Mouse (Mus musculus): ENCODE results near the gene Prkar2a. TPM values are rescaled to one million over a fixed set of nuclear protein-coding genes. Genes with fewer than 3 reads are reported as not detected.

Prkar2a gene
- total RNA-seq, 2 experiments from 2014 or later: 129 to 157 TPM

DNA sequence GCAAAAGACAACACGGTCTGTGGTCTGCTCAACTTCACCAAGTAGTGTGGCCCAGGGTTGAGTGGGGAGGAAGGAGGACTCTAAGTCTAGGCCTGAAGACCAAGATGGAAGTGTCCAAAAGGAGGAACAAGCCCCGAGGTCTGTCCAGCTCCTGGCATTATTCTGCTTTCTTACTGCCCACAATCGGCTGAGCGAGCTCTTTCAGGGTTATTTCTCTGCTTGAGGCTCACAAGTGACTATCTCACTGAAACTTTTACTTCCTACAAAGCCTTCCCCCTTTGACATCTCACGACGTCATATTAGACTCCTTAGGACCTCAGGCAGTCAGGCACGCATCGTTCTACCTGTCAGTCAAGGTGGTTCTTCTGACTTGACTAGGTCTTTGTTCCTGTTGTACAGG is 2.3 kb downstream of the Prkar2a start:
- intact Hi-C loops (cut with DNase I): no loop called here
- DNase-seq: no peak

- intact Hi-C loops (cut with DNase I): no loop called here
- peak; percentile 82 for DNase-seq
Observed at GRCm38 (mm10) chr9:108691846-108692225, 2.7 kb downstream of the Prkar2a start.

DNA sequence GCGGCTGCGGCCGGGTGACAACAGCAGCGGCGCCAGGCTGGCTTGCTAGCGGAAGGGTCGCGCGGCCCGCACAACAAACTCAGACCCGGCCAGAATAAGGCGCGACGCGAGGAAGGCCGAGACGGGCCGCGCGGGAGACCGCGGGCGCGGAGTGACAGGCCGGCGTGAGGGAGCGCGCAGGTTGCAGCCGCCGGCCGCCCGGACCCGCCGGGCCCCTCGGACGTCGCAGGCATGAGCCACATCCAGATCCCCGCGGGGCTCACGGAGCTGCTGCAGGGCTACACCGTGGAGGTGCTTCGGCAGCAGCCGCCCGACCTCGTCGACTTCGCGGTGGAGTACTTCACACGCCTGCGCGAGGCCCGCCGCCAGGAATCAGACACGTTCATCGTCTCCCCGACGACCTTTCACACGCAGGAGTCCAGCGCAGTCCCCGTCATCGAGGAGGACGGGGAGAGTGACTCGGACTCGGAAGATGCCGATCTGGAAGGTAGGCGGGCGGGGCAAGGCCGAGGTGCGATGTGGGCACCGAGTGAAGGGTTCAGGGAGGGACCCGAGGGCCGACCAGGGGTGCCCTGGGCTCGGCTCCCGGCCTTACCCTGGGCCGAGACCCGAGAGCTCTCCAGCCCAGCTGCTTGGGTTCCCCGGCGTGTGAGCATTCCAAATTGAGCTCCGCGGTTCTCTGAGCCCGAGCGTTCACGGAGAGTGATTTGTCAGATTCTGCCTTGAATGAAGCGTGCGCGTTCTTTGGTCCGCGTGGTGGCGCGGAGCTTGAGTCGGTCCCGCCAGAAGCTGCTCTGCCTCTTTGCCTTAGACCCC is 3.3 kb downstream of the Prkar2a start:
- peak; percentile 22 to 46 for DNase-seq
- intact Hi-C loops (cut with DNase I): no loop called here

- intact Hi-C loops (cut with DNase I): no loop called here
- no peak for DNase-seq
Observed at GRCm38 (mm10) chr9:108693946-108694345, 4.8 kb downstream of the Prkar2a start.

DNA sequence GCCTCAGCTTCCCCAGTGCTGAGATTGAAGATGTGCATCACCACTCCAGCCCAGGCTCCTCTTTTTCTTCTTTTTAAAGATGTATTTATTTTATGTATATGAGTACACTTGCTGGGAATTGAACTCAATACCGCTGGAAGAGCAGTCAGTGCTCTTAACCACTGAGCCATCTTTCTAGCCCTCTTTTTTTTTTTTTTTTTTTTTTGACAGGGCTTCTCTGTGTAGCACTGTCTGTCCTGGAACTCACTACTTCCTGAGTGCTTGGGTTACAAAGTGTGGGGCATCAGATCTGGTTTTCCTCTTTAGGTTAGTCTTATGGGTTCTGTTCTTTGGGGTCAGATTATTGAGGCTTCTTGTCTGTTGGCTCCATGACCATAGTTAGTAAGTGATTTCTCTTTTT is 5.4 kb downstream of the Prkar2a start:
- no peak for DNase-seq
- intact Hi-C loops (cut with DNase I): no loop called here

- intact Hi-C loops (cut with DNase I): no loop called here
- DNase-seq: no peak
Observed at GRCm38 (mm10) chr9:108702476-108702875, 13.4 kb downstream of the Prkar2a start.

- intact Hi-C loops (cut with DNase I): no loop called here
- DNase-seq: peak in 1 of 2 experiments; percentile 25
Observed at GRCm38 (mm10) chr9:108703373-108704110, 14.4 kb downstream of the Prkar2a start.

DNA sequence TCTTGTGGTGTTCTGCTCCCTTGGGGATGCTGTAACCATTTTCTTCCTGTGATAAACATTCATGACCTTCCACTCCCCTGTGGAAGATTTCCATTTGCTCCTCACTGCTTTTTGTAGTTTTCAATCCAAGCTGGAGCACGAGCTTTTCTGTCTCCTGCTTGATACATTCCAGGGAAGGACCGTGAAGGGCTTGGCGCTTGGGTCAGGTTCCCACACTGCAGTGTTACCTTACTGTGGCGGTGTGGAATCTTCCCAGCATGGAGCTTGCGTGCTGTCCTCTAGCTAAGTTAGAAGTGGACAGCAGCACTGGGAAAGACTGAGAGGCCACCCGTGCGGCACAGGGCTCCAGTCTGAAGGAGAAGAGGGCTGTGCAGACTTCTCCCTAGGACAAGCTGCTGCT is 15.5 kb downstream of the Prkar2a start:
- intact Hi-C loops (cut with DNase I): no loop called here
- no peak for DNase-seq

DNA sequence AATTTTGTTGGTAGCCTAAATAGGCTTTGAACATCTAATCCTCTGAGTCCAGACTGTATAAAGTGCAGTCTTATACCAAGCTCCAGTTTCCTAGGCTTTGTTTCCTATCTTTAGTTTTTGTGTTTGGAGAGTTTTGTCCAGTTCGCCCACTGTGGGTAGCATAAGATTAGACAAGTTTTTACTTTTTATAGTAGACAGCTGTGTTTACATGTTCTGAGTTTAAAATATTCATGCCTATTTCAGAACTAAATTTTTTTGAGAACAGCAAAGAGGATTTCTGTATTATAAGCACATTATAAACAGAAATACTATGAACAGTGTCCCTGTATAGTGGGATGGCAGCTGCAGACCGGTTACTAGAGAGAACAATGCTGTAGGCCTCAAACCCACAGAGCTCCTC is 18.1 kb downstream of the Prkar2a start:
- intact Hi-C loops (cut with DNase I): no loop called here
- no peak for DNase-seq

GRCm38 (mm10) chr9:108708833-108709232 is 19.7 kb downstream of the Prkar2a start:
- intact Hi-C loops (cut with DNase I): no loop called here
- DNase-seq: no peak

GRCm38 (mm10) chr9:108710767-108711166 is 21.7 kb downstream of the Prkar2a start:
- no peak for DNase-seq
- intact Hi-C loops (cut with DNase I): no loop called here

DNA sequence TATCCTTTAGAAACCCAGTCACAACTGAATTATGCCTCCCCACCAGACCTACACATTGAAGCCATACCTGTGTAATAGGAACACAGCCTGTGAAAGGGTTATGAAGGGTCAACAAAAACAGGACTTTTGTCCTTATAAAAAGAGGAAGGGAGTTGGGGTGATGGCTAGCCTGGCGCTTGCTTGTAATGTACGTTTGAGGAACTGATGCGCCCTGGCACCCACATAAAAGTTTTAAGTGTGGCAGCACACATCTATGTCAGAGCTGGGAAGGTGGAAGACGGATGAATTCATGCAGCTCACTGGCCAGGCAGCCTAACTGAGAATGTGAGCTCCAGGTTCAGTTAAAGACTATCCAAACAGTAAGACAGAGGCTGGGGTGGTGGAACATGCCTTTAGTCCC is 27.1 kb downstream of the Prkar2a start:
- DNase-seq: no peak
- intact Hi-C loops (cut with DNase I): no loop called here

- intact Hi-C loops (cut with DNase I): no loop called here
- no peak for DNase-seq
Observed at GRCm38 (mm10) chr9:108723751-108724150, 34.6 kb downstream of the Prkar2a start.

DNA sequence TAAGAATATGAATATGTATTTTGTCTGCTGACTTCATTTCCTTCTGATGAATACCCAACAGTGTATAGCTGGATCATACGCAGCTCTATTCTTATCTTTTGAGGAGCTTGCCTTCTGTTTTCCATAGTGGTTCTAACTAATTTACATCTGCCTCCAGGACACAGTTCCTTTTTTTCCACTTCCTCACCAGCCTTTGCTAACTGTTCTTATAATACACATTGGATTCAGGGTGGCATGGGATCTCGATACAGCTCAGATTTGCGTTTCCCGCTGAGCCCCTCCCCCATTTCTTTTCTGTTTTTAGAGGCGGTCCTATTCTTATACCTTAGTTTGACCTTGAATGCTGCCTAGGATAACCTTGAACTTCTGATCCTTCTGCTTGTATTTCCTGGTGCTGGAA is 37.0 kb downstream of the Prkar2a start:
- DNase-seq: no peak
- intact Hi-C loops (cut with DNase I): no loop called here

GRCm38 (mm10) chr9:108729050-108729449 is 39.9 kb downstream of the Prkar2a start:
- intact Hi-C loops (cut with DNase I): no loop called here
- no peak for DNase-seq

DNA sequence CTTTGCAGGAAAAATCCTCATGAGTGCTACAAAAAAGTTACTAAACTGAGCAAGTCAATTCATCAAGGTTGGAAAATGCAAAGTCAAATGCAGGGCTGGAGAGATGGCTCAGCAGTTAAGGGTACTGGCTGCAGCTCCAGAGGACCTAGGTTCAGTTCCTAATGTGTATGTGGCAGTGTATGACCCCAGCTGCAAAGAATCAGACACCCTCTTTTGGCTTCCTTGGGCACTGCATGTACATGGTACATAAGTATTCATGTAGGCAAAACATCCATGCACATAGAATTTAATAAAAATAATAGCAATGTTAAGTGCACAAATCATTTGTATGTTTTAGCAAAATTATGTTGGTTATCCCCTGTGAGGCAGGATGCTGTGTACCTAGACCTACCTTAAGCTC is 43.3 kb downstream of the Prkar2a start:
- intact Hi-C loops (cut with DNase I): no loop called here
- DNase-seq: no peak

DNA sequence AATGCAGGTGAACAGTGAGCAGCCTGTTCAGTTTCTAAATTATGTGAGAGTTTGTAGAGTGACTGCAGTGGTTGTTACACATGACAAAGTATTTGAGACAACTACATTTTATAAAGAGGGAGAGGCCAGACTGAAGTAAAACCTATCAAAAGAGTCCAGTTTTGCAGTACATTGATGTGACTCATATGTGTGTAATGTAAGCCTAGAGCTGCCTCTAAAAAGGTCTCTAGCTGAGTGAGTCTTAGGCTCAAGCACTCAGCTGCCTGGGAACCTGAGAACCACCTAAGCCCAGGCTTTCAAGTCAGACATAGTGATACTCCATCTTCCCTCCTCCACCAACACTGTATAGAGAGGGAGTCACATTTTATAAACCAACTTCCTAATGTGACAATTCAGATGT is 45.5 kb downstream of the Prkar2a start:
- no peak for DNase-seq
- intact Hi-C loops (cut with DNase I): no loop called here

DNA sequence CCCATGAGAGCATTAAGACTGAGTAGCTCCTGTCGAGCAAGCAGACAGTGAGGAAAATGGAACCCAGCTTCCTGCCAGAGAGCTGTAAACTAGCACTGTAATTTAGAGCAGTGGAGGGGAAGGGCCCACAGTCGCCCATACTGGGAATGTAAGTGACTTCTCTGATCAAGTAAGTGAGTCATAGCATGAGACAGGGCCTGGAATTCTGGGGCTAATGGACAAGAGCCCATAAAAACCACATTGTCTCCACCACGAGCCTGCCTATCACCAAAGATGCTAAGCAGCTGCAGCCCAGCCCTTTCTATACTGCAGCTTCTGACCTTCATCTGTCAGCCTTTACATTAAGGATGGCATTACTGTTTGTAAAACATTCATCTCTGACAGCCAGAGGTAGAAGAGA is 50.1 kb downstream of the Prkar2a start:
- no peak for DNase-seq
- intact Hi-C loops (cut with DNase I): no loop called here

DNA sequence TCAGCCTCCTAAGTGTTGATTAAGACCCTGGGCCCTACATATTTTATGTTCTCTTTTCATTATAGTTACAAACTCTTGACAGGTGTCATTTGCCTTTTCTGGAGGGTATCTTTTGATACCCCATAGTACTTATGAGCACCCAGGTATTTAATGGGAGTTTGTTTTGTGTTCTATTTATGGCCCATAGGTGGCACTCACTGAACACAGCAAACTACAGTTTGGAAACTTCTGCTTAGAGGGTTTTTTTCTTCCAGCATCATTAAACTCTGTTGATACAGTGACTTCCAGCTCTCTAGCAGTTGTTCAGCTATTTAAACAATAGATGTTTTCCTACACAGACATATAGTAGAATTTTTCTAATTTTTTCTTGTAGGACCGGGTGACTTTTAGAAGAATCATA is 50.9 kb downstream of the Prkar2a start:
- intact Hi-C loops (cut with DNase I): no loop called here
- DNase-seq: no peak

DNA sequence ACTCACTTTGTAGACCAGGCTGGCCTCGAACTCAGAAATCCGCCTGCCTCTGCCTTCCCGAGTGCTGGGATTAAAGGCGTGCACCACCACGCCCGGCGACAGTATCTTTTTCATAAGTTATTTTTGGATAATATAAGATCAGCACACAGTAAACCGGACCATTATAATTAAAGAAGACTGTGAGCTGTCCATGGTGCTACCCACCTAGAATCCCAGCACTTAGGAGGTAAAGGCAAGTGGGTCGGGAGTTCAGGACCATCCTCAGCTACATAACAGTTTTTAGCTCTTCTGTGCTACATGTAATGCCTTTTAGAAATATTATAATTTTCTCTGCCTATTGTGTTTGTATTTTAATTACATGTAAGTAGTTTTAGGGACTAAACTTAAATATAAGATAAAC is 52.9 kb downstream of the Prkar2a start:
- DNase-seq: no peak
- intact Hi-C loops (cut with DNase I): no loop called here

- intact Hi-C loops (cut with DNase I): loop anchor here (1.0 kb wide), 1 partner anchor 64 kb away; no protein-coding TSS in a partner anchor
- DNase-seq: no peak
Observed at GRCm38 (mm10) chr9:108746876-108747499, 57.9 kb downstream of the Prkar2a start.

DNA sequence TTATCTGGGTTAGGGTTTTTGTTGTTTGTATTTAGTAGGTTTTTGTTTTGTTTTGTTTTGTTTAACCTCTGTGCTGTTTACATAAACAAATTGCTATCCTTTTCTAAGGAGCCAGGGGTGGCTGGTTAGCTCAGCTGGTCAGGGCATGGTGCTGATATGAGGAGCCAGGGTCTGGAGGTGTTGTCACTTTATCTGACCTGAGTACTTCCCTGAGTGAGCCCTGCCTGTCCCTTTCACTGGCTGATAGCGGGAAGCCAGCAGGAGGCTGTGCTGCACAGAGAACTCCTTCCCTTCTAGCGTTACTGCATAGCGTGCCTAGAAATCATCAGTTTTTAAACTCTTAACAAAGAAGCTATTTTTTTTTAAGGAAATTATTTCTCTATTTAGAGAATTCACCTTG is 58.6 kb downstream of the Prkar2a start:
- intact Hi-C loops (cut with DNase I): no loop called here
- no peak for DNase-seq
